Mouse (Mus musculus): Measurements from ENCODE around the gene Ublcp1. TPM values are rescaled to one million over a fixed set of nuclear protein-coding genes. Genes with fewer than 3 reads are reported as not detected.
A peak's percentile ranks its signal among the peaks of the same experiment; 100 is the strongest.

Gene Ublcp1
- polyA plus RNA-seq (2014; fragmentation: Nextera tagmentation; extraction: Ambion mirVana) = 57.4 and 60.4 TPM in 2 replicates

DNA sequence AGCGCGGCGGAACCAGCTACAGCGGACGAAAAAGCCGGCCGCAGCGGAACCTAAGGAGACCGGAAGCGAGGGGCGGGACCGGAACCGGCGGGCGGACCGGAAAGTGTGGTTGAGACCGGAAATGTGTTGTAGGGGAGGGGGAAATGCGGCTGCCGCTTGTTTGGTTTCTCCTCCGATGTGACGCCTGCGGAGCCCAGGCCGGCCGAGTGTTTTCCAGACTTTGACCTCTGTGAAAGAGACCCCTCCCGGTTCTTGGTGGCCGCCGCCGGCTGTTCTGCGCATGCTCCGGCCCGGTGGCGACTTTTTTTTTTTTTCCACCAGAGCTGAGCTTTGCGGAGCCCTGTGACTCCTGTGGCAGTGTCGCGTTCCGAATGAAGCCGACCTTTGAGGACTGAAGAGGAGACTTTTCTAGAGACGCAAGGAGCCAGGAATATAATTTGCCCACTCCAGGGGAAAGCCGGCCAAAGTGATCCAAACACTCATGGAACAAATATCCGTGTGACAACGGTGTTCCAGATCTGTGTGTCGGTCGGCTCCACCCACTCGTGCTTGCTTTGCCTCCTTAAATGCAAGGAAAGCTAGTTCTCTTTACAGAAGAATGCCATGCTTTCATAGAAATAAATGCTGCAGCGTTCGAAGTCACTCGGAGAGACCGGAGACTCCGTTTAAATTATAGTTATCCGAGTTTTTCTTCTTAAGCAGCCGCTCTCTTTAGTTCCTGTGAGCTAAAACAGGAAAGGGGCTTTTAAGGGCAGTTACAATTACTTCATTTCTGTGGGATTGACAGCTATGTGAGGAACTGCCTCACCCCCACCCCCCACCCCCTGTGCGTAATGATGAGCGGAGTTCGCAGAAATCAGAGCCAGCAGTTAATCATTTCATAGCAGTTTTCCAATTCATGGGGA lies at the start of gene Ublcp1:
TSS of gene Ublcp1 (minus strand) at position 67 of the 905 bp plus-strand sequence.
- Histone ChIP-seq H3K27me3 (replicated peaks; ENCODE audit: control insufficient read depth, insufficient read depth, low read length) (no peaks in the 10 kb centered on the region), H3K9me3 (ENCODE audit: control insufficient read depth, low read length) (no peaks in the 10 kb centered on the region), H3K4me3 (ENCODE audit: low read depth, low read length) (peak within 1 kb of the TSS; percentile 97), H3K36me3 (ENCODE audit: control insufficient read depth, insufficient read depth, low read length) (peaks cover 7% of the 10 kb centered on the region; the same call in 1 of the 2 replicates), H3K4me1 (ENCODE audit: control insufficient read depth, insufficient read depth, low read length) (peaks cover 12% of the 10 kb centered on the region), H3K27ac (replicated peaks; ENCODE audit: low read depth, low read length) (peak within 1 kb of the TSS; percentile 91), H3K4me2 (ENCODE audit: low read depth, low read length) (peak within 1 kb of the TSS; percentile 93), H3K9ac (ENCODE audit: low read depth, low read length) (peak within 1 kb of the TSS; percentile 88)
- ATAC-seq (ENCODE audit: low read depth) (peak; percentile 94), DNase-seq (ENCODE audit: low spot score) (peak; percentile 96)
- under 1% methylated on average over 49 of the region's 54 CpGs for WGBS

GRCm38 (mm10) chr11:44519096-44519949 lies 49.0 kb upstream of the Ublcp1 start:
- Histone ChIP-seq H3K4me2 (ENCODE audit: low read depth, low read length) (peak overlapping the region; percentile 80), H3K27ac (replicated peaks; ENCODE audit: low read depth, low read length) (peak overlapping the region; percentile 91), H3K9me3 (ENCODE audit: control insufficient read depth, low read length) (no peaks in the 10 kb centered on the region), H3K4me1 (ENCODE audit: control insufficient read depth, insufficient read depth, low read length) (peaks cover 16% of the 10 kb centered on the region; the same call in 1 of the 2 replicates), H3K9ac (ENCODE audit: low read depth, low read length) (peak overlapping the region; percentile 93), H3K27me3 (replicated peaks; ENCODE audit: control insufficient read depth, insufficient read depth, low read length) (no peaks in the 10 kb centered on the region), H3K4me3 (ENCODE audit: low read depth, low read length) (peak overlapping the region; percentile 86), H3K36me3 (ENCODE audit: control insufficient read depth, insufficient read depth, low read length) (no peaks in the 10 kb centered on the region)
- ATAC-seq (ENCODE audit: low read depth) (peak; percentile 54), DNase-seq (ENCODE audit: low spot score) (no peak)
- under 1% methylated on average over 16 of the region's 61 CpGs for WGBS

GRCm38 (mm10) chr11:44518281-44519095 lies 48.2 kb upstream of the Ublcp1 start, which contains the start of gene Rnf145:
Gene Rnf145, plus strand, starts transcription at chr11:44518964.
- ATAC-seq (ENCODE audit: low read depth) = peak; percentile 85
- Histone ChIP-seq H3K4me1 (ENCODE audit: control insufficient read depth, insufficient read depth, low read length) (peaks cover 16% of the 10 kb centered on the region; the same call in 1 of the 2 replicates), H3K4me3 (ENCODE audit: low read depth, low read length) (peak within 1 kb of the TSS; percentile 86), H3K9ac (ENCODE audit: low read depth, low read length) (peak within 1 kb of the TSS; percentile 93), H3K27ac (replicated peaks; ENCODE audit: low read depth, low read length) (peak within 1 kb of the TSS; percentile 91), H3K36me3 (ENCODE audit: control insufficient read depth, insufficient read depth, low read length) (no peaks in the 10 kb centered on the region), H3K9me3 (ENCODE audit: control insufficient read depth, low read length) (no peaks in the 10 kb centered on the region), H3K4me2 (ENCODE audit: low read depth, low read length) (peak within 1 kb of the TSS; percentile 80), H3K27me3 (replicated peaks; ENCODE audit: control insufficient read depth, insufficient read depth, low read length) (no peaks in the 10 kb centered on the region)
- WGBS = 1% methylated on average over 20 of the region's 70 CpGs
- peak; percentile 73 for DNase-seq (ENCODE audit: low spot score)

GRCm38 (mm10) chr11:44517561-44518280 lies 47.4 kb upstream of the Ublcp1 start:
- no peak overlapping the region for H3K27ac ChIP-seq (replicated peaks; ENCODE audit: low read depth, low read length)
- ATAC-seq (ENCODE audit: low read depth) (no peak), DNase-seq (ENCODE audit: low spot score) (no peak)
- no peak overlapping the region for H3K9ac ChIP-seq (ENCODE audit: low read depth, low read length)
- peak overlapping the region; percentile 86; the same call in 1 of the 2 replicates for H3K4me3 ChIP-seq (ENCODE audit: low read depth, low read length)
- H3K4me1 ChIP-seq (ENCODE audit: control insufficient read depth, insufficient read depth, low read length) = peaks cover 16% of the 10 kb centered on the region; the same call in 1 of the 2 replicates
- H3K4me2 ChIP-seq (ENCODE audit: low read depth, low read length) = peak overlapping the region; percentile 80
- H3K27me3 ChIP-seq (replicated peaks; ENCODE audit: control insufficient read depth, insufficient read depth, low read length) = no peaks in the 10 kb centered on the region
- no peaks in the 10 kb centered on the region for H3K36me3 ChIP-seq (ENCODE audit: control insufficient read depth, insufficient read depth, low read length)
- no peaks in the 10 kb centered on the region for H3K9me3 ChIP-seq (ENCODE audit: control insufficient read depth, low read length)
- 42% methylated on average over 6 of the region's 6 CpGs for WGBS

GRCm38 (mm10) chr11:44516362-44516761 lies 46.1 kb upstream of the Ublcp1 start:
- Histone ChIP-seq H3K9ac (ENCODE audit: low read depth, low read length) (no peak overlapping the region), H3K4me2 (ENCODE audit: low read depth, low read length) (no peak overlapping the region), H3K4me3 (ENCODE audit: low read depth, low read length) (no peak overlapping the region), H3K27ac (replicated peaks; ENCODE audit: low read depth, low read length) (no peak overlapping the region), H3K27me3 (replicated peaks; ENCODE audit: control insufficient read depth, insufficient read depth, low read length) (no peaks in the 10 kb centered on the region), H3K36me3 (ENCODE audit: control insufficient read depth, insufficient read depth, low read length) (no peaks in the 10 kb centered on the region), H3K4me1 (ENCODE audit: control insufficient read depth, insufficient read depth, low read length) (peaks cover 10% of the 10 kb centered on the region; the same call in 1 of the 2 replicates), H3K9me3 (ENCODE audit: control insufficient read depth, low read length) (no peaks in the 10 kb centered on the region)
- DNase-seq (ENCODE audit: low spot score) (no peak), ATAC-seq (ENCODE audit: low read depth) (no peak)
- WGBS = 33% methylated on average over 1 of the region's 1 CpGs

GRCm38 (mm10) chr11:44514666-44515065 lies 44.4 kb upstream of the Ublcp1 start:
- Histone ChIP-seq H3K9ac (ENCODE audit: low read depth, low read length) (no peak overlapping the region), H3K4me1 (ENCODE audit: control insufficient read depth, insufficient read depth, low read length) (peaks cover 6% of the 10 kb centered on the region; the same call in 1 of the 2 replicates), H3K27me3 (replicated peaks; ENCODE audit: control insufficient read depth, insufficient read depth, low read length) (no peaks in the 10 kb centered on the region), H3K27ac (replicated peaks; ENCODE audit: low read depth, low read length) (no peak overlapping the region), H3K9me3 (ENCODE audit: control insufficient read depth, low read length) (no peaks in the 10 kb centered on the region), H3K4me2 (ENCODE audit: low read depth, low read length) (no peak overlapping the region), H3K4me3 (ENCODE audit: low read depth, low read length) (no peak overlapping the region), H3K36me3 (ENCODE audit: control insufficient read depth, insufficient read depth, low read length) (no peaks in the 10 kb centered on the region)
- ATAC-seq (ENCODE audit: low read depth) (no peak), DNase-seq (ENCODE audit: low spot score) (no peak)
- 57% methylated on average over 2 of the region's 2 CpGs for WGBS

- DNase-seq (ENCODE audit: low spot score) (no peak), ATAC-seq (ENCODE audit: low read depth) (no peak)
- H3K9me3 ChIP-seq (ENCODE audit: control insufficient read depth, low read length) = no peaks in the 10 kb centered on the region
- WGBS = 64% methylated on average over 2 of the region's 2 CpGs
- no peak overlapping the region for H3K4me3 ChIP-seq (ENCODE audit: low read depth, low read length)
- no peak overlapping the region for H3K9ac ChIP-seq (ENCODE audit: low read depth, low read length)
- H3K36me3 ChIP-seq (ENCODE audit: control insufficient read depth, insufficient read depth, low read length) = no peaks in the 10 kb centered on the region
- H3K4me2 ChIP-seq (ENCODE audit: low read depth, low read length) = no peak overlapping the region
- H3K27ac ChIP-seq (replicated peaks; ENCODE audit: low read depth, low read length) = no peak overlapping the region
- H3K4me1 ChIP-seq (ENCODE audit: control insufficient read depth, insufficient read depth, low read length) = 0 out of 2 replicates have a peak, but pooled peaks cover 2% of the 10 kb centered on the region
- H3K27me3 ChIP-seq (replicated peaks; ENCODE audit: control insufficient read depth, insufficient read depth, low read length) = no peaks in the 10 kb centered on the region
Observed at GRCm38 (mm10) chr11:44513026-44513422, 42.7 kb upstream of the Ublcp1 start.

Data from embryonic facial prominence, embryonic 14.5 days (tissue).